Mouse (Mus musculus): Measurements from ENCODE around the gene Fbxo4. TPM values are rescaled to one million over a fixed set of nuclear protein-coding genes. Genes with fewer than 3 reads are reported as not detected.
A peak's percentile ranks its signal among the peaks of the same experiment; 100 is the strongest.

Fbxo4 gene
- total RNA-seq, 2 experiments from 2014 or later = 6.5 to 7.5 TPM

DNA sequence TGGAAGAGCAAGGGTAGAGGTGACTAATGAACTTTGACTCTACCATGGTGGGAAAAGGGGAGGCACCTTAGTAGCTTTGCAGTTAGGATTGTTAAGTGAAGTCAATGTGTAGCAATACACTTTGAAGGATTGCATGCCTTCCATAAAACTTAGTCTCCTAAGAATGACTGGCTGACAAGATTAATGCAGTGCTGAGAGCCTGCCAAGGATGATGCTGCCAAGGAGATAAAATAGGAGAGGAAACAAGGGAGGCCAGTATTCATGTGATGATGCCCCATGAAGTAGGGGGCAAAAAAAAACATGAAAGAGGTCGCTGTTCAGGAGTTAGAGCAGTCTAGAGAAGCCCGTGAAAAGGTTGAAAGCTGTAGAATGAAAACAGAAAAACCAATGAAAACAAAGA, 5.5 kb upstream of the Fbxo4 start:
- ATAC-seq (replicated peaks; ENCODE audit: low FRiP score, poor library complexity, severe bottlenecking) = no peak

- ATAC-seq (replicated peaks; ENCODE audit: low FRiP score, poor library complexity, severe bottlenecking) = no peak
Measured at GRCm38 (mm10) chr15:3982732-3983131, 3.4 kb upstream of the Fbxo4 start.

DNA sequence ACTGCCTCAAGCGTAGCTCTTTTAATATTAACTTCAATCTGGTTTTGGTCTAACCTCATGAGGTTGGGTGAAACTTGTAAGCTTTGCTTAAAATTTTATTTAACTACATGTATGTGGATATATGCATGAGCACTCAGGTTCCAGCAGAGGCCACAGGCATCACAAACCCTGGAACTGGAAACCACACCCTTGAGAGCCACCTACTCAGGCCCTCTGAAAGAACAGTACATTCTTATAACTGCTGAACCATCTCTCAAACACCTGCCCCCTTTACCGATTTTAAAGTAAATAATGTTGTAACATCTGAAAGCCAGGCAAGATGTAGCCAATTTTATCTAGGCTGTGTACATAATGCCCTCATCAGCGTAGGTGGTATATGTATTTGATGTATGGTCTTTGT, 498 bp upstream of the Fbxo4 start:
- ATAC-seq (replicated peaks; ENCODE audit: low FRiP score, poor library complexity, severe bottlenecking) = peak; percentile 39; the same call in 1 of the 2 replicates

- ATAC-seq (replicated peaks; ENCODE audit: low FRiP score, poor library complexity, severe bottlenecking) = no peak
Measured at GRCm38 (mm10) chr15:3978279-3978678, 1.1 kb downstream of the Fbxo4 start.

DNA sequence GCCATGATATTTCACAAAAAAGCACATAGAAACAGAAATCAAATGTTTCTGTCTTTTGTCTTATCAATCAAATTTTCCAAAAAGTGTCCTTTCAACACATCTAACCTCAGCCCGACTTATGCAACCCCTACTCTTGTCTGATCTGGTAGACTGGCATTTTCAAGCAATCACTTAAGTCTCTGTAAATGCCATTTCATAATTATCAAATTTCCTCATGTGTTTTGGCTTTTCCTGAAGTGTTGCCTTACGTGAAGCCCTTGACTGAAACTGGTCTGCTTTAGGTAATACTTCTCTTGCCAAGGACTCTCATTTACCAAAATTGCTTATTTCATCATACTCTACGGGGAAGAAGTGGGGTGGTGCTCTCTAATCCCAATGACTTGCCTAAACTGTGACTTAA, 6.1 kb downstream of the Fbxo4 start:
- no peak for ATAC-seq (replicated peaks; ENCODE audit: low FRiP score, poor library complexity, severe bottlenecking)

DNA sequence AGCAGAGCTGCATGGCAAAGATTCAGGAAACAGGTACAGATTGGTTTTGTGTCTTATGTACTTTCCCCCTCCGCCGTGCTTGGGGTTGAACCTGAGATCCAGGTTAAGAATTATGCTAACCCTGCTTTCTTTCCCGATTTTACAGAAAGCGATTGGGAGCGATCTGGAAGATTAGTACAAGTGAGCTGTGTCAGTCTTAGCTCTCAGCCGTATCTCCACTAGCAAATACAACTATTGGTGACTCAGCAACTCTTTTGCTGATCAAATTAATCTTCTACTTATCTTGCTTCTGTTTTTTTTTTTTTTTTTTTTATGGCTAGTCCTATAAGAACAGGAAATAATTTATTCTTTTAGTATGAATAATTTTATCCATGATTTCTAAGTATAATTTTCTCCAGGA, 9.2 kb downstream of the Fbxo4 start:
- no peak for ATAC-seq (replicated peaks; ENCODE audit: low FRiP score, poor library complexity, severe bottlenecking)

GRCm38 (mm10) chr15:3969743-3970142, 9.6 kb downstream of the Fbxo4 start:
- ATAC-seq (replicated peaks; ENCODE audit: low FRiP score, poor library complexity, severe bottlenecking) = no peak

DNA sequence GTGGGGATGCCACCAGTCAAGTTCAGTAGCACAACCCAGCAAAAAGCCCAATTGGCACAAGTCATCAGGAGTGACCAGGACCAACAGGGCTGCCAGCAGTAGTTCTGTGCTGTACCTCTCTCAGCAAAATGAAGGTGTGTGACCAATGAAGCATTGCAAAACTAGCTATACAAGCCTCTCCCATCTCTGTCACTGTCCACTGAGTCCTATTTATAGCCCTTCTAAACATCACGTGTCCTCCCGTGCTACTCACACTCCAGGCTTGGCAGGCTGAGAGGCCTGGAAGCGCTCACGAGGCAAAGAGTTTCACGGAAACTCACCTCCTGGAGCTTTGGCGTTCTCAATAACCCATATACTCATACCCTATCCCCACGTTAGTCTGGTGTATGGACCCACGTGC, 17.1 kb downstream of the Fbxo4 start:
- ATAC-seq (replicated peaks; ENCODE audit: low FRiP score, poor library complexity, severe bottlenecking) = no peak

DNA sequence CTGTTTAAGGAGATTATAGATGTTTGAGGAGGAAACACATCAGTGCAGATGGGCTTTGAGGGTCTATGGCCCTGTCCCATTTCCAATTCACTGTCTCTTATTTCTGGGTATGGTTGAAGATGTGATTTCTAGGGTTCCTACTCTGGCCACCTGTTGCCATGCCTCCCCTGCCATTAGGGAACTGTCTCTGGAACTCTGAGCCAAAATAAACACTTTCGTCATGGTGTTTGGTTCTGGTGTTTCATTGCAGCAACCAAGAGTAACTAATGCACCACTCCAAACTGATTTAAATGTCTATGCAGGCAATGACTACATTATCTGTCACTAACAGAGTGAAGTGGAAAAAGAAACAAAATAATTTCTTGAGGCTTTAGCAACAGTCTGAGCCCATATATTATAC, 19.3 kb downstream of the Fbxo4 start:
- no peak for ATAC-seq (replicated peaks; ENCODE audit: low FRiP score, poor library complexity, severe bottlenecking)

GRCm38 (mm10) chr15:3957982-3958381, 21.4 kb downstream of the Fbxo4 start:
- ATAC-seq (replicated peaks; ENCODE audit: low FRiP score, poor library complexity, severe bottlenecking) = no peak

DNA sequence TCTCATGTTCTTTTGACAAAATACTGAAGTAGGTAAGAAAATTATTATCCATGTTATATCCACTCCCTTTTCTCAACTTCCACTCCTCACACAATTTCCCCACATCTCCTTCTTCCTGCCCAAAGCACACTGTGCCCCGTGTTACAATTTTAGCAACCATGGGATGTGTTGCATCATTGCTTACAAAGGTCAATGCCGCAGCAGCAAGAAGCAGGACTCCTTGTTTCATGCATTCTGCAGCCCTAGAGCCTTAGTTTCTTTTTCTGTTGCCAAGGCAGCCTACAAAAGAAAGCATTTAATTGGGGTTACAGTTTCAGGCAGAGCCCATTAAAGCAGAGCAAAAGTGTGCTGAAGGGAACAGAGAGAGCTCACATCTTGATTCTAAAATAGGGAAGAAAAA, 24.4 kb downstream of the Fbxo4 start:
- ATAC-seq (replicated peaks; ENCODE audit: low FRiP score, poor library complexity, severe bottlenecking) = no peak

GRCm38 (mm10) chr15:3938132-3938531, 41.2 kb downstream of the Fbxo4 start:
- no peak for ATAC-seq (replicated peaks; ENCODE audit: low FRiP score, poor library complexity, severe bottlenecking)

DNA sequence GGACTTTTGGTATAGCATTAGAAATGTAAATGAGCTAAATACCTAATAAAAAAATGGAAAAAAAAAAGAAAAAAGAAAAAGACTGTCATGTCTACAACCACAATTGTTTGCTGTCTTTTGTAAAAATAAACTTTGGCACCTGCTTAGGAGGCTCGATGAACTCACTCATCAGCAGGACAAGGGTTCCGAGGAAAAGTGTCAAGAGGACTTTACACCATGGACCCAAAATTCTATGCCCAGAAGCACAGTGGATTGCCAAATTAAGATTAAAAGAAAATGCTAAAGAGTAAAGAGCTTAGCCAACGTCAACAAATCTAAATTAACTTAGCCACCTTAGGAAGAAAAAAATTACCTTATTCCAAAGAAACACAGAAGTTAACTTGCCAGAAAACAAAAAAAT, 43.3 kb downstream of the Fbxo4 start:
- no peak for ATAC-seq (replicated peaks; ENCODE audit: low FRiP score, poor library complexity, severe bottlenecking)

DNA sequence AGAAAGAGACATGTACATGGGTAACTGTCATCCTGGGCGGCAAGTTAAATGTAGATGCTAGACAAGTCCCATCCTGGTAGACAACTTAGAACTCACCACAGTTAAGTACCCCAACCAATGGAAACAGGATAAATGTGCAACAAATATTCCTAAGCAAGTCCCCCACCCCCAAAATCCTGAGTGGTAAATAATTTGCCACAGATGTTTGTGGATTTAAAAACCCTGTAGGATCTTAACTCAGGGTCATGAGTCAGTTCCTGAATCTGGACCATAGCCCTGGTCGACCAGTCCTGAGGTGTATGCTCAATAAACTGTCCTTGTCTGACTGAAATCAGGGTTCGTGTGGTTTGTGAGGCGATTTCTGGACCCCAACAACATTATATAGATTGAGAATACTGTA, 45.9 kb downstream of the Fbxo4 start:
- no peak for ATAC-seq (replicated peaks; ENCODE audit: low FRiP score, poor library complexity, severe bottlenecking)

GRCm38 (mm10) chr15:3931931-3932330, 47.4 kb downstream of the Fbxo4 start:
- no peak for ATAC-seq (replicated peaks; ENCODE audit: low FRiP score, poor library complexity, severe bottlenecking)

Other genes starting within 250 kb of the Fbxo4 start
- gene AW549877, start 16.2 kb upstream of the Fbxo4 start, total RNA-seq (2015; ENCODE audit: low replicate concordance) = 20.7 and 25.7 TPM in 2 replicates
- gene AW549877, start 16.2 kb upstream of the Fbxo4 start, total RNA-seq (2017; ENCODE audit: low replicate concordance) = 8.4 and 9.2 TPM in 2 replicates
- gene Oxct1, start 46.8 kb upstream of the Fbxo4 start, total RNA-seq (2015; ENCODE audit: low replicate concordance) = 13.6 and 32.0 TPM in 2 replicates
- 31.2 and 37.9 TPM in 2 replicates for gene Oxct1, start 46.8 kb upstream of the Fbxo4 start, total RNA-seq (2017; ENCODE audit: low replicate concordance)